Mouse (Mus musculus) MN1 (cell line): Measurements from ENCODE around the gene Glce.

Source experiments
- DNase-seq: peaks from one replicate; pipeline ENCODE4 v3.0.0-alpha.2; 2016; ENCODE audit warnings: low spot score

The Glce gene

DNA sequence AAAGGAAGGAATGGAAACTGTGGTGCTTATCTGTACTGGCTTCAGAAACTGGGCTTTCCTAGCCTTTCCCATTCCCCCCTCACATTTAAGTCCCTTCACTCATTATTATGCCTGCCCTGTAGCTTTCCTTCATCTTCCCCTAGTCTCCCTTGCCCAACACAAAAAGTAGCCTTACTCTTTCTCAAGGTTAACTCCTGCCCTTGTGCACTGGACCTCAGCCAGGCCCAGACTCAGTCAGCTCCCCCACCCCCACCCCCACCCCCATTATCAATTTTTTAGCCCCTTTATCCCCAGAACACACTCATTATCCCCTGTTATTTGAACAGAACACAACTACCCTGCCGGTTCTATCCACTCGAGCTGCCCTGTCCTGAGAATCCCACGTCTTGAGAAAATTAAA lies 1.0 kb upstream of the Glce start:
- DNase-seq: no peak

DNA sequence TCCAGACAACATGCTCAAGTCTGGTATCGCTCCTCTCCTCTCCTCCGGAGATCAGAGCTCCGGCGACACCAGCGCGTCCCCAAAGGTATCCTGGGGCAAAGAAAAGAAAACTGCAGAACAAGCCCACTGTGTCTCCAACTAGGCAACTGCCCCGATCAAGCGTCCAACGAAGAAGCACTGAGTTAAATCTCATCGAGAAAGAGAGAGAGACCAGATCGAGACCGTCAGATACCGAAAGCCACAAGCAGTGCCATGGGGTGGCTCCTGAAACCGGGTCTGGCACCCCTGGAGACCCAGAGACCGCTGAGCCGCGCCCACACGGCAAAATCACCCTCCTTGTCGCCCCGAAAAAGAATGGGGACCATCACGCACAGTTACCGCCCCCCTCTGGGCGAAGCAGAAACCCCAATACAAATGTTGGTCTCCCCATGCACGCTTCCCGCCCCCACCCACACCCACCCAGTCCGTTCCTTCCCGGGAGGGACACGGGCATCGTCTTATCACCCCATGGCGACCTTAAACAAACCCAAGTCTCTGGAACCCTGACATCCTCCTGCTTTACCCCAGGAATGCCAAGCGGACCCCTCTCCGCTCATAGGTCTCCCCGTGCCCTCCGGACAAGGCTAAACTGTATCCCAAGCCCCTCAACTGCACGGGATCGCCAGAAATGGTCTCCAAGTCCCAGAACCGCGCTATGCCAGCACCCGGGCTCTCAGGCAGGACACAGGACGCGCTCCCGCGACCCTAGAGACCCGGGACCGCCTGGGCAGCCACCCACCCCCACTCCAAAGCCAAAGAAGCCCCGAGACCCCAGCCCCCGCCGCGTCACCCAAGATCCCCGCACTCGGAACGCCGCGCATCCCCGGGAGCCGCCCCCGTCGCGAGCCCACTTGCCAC lies 656 bp downstream of the Glce start:
- DNase-seq: peak; percentile 40

DNA sequence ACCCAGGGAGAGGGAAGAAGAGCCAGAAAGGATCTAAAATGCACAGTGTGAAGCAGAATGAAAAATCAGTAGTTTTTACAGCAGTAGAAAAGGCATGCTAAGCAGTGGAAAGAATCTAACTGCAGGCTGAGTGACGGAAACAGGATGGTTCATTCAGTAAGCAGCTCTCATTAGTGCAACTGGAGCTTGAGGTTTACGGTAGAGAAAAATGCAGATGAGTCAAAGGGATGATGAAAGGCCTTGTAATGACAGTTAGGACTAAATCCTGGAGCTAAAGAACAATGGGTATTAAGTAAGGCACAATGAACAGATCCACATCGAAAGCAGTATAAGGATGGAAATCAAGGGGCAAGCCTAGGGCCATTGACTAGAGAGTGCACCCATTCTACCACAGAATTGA lies 3.7 kb downstream of the Glce start:
- peak; percentile 84 for DNase-seq

DNA sequence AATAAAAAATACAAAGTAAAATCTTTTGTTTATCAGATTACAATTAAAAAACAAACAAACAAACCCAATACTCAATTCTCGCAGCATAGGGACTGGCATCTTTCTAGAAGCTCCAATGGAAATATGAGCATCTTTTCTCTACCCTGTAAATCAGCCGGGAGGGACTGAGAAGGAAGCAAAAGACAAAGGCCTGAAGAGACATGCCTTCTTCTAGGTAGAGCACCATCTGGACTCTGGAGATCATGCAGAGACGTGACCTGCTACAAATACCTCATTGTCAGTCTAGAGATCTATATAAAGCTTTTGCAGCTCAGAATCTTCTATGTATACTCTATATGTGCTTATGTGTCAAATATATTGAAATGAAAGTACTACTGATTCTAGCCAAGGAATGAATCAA lies 6.6 kb downstream of the Glce start:
- DNase-seq: no peak

DNA sequence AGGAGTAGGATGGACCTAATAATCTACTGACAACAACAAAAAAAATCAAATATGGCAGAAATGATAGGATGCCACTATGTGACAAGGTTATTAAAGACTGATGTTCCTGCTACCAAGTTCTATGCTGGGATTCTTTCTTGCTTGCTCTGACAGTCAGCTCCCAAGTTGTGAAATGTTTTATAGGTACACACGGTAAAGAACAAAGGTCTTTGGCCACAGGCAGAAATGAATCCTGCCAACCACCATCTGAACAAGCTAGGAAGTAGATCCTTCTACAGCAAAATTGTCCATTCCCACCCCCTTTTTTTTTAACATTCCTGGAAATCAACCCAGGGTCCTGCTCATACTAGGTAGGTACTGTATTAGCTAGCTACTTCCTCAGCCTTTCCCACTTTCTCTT lies 25.9 kb downstream of the Glce start:
- DNase-seq: no peak

DNA sequence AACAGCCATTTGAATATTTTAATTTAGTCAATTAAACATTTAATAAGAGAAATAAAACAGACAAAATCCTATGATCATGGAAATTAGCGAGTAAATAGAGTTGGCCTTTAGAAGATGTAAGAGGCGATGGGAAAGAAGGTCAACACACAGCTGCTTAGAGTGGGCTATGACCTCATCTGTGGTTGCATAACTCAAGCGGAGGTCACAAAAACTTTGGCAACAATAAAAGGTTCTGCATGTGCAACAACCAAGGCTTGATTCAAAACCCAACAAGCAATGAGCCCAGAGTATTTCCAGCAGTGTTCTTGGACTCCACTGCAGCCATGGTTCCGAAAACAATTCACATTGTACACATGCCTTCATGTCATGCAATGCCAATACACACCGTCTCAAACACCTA lies 30.9 kb downstream of the Glce start:
- no peak for DNase-seq

DNA sequence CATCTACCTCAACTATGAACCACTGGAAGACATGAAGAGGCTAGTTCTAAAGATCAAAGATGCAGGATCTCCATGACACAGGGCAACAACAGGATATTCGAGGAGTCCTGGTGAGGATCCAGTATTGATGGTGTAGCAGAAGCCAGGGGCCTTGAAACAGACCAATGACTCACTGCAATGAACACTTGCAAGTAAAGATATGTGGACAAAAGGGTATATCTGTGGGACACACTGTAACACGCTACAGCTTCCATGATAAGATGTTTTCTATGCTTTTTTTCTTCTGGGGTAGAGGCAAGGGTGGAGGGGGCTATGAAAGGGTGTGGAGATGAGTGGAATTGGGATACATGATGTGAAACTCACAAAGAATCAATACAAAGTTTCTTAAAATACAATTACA lies 36.9 kb downstream of the Glce start:
- DNase-seq: no peak

DNA sequence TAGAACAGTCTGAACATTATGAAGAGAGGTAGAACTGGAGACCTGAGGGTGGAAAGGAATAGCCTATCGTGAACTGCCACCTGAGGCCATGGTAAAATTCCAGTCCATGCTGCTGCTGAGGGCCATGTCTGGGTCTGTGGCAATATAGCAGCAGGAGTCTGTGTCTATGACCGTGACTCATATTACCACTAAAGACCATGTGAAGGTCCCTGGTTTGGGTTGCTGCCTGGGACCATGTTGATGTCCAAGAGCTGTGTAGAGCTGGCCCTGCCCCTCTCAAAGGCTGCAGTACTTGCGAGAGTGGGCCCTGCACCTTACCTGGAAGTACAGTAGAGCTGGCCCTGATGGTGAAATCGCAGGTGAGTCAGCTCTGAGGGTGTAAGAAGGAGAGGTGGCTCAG lies 37.6 kb downstream of the Glce start:
- DNase-seq: no peak

DNA sequence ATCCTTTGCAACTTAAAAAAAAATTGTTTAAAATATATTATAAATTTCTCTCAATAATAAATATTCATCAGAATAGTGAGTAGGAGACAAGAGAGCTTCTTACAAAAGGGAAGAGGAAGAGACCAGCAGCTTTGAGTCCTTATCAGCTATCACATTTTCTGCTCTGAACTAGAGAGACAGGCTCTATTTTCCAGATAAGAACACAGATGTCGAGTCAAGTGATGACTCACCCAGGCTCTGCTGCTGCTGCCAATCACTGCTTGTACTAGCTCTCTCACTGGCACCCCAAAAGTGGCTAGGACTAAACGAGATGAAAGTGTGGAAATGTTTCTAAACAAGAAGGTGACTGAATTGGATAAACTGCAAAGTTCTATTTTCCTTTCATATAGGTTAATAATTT lies 39.5 kb downstream of the Glce start:
- DNase-seq: peak; percentile 18

DNA sequence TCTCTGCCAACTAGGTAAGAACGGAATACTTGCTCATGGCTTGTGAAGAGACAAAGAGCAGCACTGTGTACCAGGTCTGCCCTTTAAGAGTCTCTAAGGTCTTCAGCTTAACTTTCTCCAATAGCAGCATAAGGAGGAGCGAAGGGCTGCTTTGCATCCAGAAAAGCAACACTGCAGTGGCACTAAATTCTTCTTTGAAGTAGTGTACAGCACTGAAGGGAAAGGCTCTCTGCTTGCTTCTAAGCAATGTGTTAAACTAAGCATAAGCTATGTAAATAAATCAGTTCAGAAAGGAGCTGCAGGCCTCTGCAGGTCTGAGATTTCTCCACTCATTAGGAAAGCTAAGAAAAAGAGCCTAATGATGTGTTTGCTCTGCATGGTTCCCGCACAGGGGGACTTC lies 40.9 kb downstream of the Glce start:
- no peak for DNase-seq

DNA sequence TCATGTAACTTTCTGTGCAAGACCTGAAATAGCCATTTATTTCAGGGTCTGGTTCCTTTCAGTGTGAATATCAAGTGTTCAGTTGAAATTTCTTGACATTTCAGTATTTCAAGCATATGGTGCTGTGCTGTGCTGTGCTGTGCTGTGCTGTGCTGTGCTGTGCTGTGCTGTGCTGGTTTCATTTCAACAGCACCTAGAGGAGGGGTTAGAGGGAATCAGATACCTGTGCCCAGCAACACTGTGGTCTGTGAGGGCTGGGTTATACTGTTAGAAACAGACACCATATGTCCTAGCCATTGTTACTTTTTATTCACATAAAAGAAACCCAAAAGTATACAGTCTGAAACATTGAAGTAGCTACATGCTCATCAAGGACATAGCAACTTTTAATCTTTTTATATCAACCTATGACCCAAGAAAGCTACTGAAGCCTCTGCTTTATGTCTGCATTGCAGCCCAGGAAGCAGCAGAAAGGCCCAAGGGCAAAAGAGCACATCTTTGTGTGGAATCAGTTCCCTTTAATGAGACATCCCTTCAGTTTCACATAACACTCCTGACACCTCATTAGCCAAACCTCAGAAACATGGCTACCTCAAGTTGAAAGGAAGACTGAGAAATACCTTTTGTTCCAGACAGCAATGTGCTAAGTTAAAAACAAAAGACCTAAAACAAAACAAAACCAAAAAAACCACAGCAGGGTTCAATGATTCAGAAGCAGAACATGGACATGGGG lies 42.3 kb downstream of the Glce start:
- DNase-seq: no peak

DNA sequence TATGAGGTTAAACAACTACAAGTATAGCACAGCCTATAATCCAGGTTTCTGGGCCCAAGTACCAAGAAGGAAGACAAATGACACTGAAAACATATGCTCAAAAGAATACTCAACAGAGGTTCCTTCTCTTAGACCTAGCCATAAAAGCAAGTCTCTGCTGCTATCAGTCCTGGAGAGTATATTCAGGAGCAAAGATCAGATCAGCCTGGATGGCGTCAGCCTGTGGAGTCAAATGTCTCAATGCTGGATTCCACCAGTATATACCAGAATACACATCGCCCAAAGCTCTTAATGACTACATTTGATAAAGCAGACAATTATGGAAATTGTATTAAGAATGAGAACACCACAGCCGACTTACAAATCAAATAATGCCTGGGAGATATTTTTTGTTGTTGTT lies 60.2 kb downstream of the Glce start:
- no peak for DNase-seq

DNA sequence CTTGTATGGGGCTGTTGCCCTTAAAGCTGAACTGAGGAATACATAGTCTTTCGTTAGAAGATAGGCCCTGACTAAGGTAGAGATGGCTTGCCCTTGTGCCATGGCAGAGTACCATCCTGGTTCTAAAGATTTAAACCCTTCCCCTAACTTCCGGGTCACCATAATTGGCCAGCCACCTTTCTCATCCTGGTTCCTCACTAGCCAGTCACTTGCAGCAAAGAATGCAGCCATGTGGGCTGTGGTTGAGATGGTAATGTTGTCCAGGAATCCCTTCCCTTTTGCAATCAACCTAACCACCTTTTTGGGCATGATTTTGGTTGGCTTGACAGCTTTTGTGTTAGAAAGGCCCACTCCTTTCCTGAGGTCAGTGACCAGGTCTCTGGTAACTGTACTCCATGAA lies 62.0 kb downstream of the Glce start:
- DNase-seq: no peak

DNA sequence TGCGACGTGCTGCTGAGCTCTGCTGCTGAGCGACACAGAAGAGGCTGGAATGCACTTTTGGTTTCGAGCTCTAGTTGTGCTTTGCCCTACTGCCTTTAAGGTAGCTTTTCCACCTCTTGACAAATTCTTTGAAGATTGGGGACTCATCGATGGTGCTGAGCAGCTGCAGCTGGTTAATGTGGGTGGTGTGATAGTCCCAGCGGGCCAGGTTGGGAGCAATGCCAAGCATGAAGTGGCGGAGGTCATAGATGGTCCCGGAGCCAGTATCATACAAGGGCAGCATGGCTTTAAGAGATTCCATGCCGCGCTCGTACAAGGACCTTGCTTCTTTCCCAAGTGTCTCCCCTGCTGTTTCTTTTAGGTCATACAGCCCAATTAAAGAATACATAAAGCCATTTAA lies 62.5 kb downstream of the Glce start:
- no peak for DNase-seq

DNA sequence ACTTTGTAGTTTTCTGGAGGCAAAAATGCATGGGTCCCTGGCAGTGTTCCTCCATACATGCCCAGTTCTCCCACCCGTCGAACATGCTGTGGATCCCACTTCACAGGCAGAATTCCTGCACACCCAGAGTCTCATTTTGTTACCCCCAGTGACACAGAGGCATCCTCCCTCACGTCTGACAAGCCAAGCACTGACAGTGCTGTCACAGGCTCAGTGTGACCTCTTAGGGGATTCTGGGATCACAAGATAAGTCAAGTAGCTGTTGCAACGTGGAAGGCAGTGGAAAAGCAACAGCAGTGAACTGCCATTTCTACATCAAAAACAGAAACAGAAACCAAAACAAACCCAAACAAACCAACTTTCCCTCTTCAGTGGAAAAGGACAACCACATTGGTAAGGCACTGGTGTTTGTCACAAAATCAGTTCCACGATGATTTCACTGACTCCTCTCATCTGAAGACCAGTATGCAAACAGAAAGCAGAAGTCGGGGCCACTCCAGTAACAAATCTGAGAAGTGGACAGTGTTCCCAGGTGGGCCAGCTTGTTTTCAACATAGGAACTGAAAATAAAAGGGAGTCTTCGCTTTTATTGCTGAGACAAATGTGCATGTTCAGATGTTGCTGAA lies 64.5 kb downstream of the Glce start:
- no peak for DNase-seq

DNA sequence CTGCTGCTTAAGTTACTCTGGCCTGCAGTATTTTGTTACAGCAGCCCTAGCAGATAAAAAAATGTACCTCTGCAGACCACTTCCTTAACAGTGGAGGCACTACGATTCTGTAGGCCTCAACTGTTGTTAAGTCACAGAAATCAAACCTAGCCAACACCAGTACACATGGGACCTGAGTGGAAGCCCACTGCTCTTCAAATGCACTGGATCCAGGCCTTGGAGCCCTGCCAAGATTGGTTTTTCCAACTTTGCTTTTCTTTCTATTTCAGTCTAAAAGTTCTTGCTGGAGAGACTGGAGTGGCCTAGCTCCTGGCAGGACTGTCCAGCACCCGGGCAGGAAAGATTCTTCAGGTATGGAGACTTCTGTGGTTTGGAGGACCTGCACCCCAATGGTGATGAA lies 66.2 kb downstream of the Glce start:
- DNase-seq: no peak

DNA sequence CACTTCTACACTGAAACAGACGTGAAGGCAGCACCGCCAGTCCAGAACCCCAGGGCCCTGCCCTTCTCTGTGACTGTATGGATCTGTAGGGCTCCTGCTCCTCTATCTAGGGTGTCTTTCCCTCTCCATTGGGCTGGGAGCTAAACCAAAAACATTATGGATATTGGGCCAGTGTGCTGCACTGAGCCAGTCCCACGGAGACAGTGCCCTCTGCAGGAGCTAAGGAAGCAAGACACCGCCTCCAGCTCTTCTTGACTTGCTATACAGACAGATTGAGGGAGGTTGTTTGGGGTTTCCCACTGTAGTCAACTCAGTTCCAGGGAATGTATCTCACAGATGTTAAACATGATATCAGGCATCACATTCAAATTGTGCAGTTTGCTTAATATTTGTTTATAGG lies 71.7 kb downstream of the Glce start:
- DNase-seq: no peak

DNA sequence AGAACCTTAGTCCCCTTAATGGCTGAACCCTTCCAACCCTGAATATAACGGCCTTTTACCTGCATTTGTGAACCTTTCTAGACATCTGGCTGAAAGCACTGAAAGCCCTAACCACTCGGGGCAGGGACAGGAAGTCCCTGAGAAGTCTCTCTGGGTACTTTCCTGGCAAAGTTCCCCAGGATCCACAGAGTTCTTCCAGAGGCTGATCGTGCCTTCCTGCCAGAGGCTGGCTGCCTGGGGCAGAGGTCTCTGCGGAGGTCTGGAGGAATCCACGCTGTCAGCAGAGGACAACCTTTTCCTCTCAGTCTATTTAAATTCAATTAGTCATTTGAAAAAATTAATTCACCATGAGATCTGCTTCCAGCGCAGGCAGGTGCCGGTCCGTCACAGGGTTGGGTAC lies 73.3 kb downstream of the Glce start:
- DNase-seq: no peak

DNA sequence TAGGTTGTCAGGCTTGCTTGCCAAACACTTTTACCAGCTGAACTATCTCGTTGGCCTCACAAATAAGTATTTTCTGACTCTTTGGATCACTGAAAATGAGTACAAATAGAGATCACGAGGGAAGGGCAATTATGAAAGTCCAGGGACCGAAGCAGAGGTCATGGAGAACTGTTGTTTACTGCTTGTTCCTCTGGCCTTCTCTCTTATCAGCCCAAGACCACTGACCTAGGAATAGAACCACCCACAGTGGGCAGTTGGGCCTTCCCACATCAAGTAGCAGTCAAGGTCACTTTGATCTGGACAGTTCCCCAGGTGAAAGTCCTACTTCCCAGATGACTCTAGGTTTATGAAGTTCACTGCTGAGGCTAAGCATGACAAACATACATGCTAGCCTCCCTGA lies 80.3 kb downstream of the Glce start:
- DNase-seq: no peak

DNA sequence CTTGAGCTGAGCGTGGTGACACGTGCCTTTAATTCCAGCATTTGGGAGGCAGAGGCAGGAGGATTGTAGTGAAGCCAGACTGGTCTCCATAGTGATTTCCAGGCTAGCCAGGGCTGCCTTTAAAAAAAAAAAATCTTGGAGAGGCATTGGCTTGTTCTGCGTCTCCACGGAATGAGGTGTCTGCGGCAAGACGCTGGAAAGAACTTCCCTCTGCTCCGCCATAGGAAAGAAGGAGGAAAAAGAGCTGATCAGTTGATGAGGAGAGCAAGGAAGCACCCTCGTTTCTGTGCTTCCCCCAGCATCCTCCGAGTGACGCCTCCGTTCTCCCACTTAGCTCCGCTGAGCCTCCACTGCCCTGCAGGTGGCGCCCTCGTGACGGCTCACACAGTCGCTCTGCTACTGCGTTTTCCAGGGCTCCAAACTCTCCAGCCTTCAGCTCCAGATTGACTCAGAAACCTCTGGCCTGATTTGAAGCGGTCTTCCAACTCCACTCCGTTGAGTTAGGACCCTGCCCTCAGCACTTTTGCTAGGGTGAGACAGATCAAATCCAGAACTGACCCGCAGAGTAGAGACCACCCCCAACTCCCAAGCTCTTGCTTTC lies 82.3 kb downstream of the Glce start:
- peak; percentile 85 for DNase-seq

DNA sequence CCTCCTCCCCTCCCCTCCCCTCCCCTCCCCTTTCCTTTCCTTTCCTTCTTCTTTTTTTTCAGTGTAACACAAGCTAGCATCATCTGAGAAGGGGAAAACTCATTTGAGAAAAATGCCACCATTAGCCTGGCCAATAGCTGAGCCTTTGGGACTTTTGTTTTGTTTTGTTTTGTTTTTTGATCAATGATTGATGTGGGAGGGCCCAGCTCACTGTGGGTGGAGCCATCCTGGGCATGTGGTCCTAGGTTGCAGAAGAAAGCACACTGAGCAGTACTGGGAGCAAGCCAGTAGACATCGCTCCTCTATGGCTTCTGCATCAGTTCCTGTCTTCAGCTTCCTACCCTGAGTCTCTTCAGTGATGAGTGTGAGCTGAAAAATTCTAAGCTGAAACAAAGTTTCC lies 86.6 kb downstream of the Glce start:
- DNase-seq: no peak

DNA sequence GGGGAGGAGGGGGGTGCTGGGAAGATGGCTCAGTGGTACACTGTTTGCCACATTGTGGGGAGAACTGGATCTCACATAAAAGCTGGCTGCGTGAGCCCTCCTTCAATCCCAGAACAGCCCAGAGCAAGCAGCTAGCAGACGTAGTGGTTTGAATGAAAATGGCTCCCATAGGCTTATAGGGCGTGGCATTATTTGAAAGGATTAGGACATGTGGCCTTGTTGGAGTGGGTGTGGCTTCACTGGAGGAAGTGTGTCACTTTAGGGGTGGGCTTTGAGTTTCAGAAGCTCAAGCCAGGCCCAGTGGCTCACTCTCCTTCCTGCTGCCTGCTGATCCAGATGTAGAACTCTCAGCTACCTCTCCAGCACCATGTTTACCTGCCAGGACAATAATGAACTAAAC lies 90.2 kb downstream of the Glce start:
- no peak for DNase-seq

DNA sequence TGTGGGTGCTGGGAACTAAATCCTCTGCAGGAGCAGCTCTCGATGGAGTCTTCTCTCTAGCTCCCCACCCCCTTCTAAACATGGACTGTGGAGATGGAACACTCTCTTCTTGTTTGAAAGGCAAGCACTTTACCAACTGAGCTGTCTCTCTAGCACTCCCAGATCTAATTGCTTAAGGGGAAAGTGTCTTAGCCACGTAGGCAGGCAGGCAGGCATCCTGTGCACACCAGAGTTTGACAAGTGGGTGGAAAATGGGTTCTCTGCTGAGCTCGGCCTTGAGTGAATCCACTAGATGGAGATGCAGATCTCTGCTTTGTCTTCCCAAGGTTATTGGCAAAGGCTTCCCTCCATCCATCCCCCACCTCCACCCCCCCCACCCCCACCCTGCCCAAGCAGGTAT lies 94.4 kb downstream of the Glce start:
- DNase-seq: no peak
